Mouse (Mus musculus): ENCODE data around the gene Ism1. TPM values are rescaled to one million over a fixed set of nuclear protein-coding genes. Genes with fewer than 3 reads are reported as not detected.

The Ism1 gene
- polyA plus RNA-seq, 1 experiment from 2014 or later: 2.6 TPM

DNA sequence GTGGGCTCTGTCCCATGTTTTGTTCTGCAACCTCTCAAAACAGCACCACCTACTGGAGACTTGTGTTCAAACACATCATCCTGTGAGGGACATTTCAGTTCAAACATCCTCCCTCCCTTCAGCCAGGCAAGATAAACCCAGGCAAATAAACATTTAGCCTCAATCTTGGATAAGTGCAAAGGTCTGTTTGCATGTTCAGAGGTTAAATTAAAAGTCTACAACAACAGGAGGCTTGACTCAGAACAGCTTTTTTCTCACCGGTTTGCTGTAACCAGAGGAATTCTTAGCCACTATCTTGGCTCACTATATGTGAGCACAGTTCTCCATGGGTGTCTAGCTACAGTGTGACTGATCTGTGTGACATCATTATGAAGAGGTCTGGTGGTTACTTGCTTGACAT is 22.6 kb downstream of the Ism1 start:
- no peak overlapping the region for H3K4me3 ChIP-seq (ENCODE audit: low read depth, low read length)
- no peaks in the 10 kb centered on the region for H3K36me3 ChIP-seq (ENCODE audit: control insufficient read depth, insufficient read depth, low read length)
- no peak overlapping the region for H3K4me2 ChIP-seq (ENCODE audit: low read depth)
- H3K27me3 ChIP-seq (ENCODE audit: control insufficient read depth, insufficient read depth, low read length): no peaks in the 10 kb centered on the region
- no peaks in the 10 kb centered on the region for H3K4me1 ChIP-seq (ENCODE audit: control insufficient read depth, insufficient read depth, low read length)
- DNase-seq (ENCODE audit: low spot score) (no peak), ATAC-seq (ENCODE audit: insufficient read depth, low FRiP score, low TSS enrichment) (no peak)
- H3K9me3 ChIP-seq (ENCODE audit: control insufficient read depth, low read length): no peaks in the 10 kb centered on the region
- no peak overlapping the region for H3K9ac ChIP-seq (ENCODE audit: low read length)
- WGBS: 97% methylated on average over 1 of the region's 1 CpGs
- H3K27ac ChIP-seq (ENCODE audit: low read depth, low read length): no peak overlapping the region

DNA sequence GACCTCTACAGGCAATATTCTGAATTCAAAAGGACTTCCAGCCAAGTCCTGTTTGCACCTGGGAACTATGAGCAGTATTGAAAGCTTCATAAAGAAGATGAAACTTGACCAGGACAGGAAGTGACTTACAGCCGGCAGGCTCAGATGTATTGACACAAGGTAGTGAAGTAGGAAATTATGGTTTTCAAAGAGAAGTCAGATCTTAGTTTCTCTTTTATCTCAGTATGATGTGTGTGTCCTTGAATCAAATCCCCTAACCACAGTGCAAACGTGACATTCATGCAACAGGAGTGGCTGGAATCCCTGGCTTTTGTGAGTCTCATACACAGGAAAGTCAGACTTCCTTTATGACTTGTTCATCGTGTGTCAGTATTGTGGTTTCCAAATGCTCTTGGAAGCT is 27.0 kb downstream of the Ism1 start:
- Histone ChIP-seq H3K9ac (ENCODE audit: low read length) (no peak overlapping the region), H3K27me3 (ENCODE audit: control insufficient read depth, insufficient read depth, low read length) (no peaks in the 10 kb centered on the region), H3K4me3 (ENCODE audit: low read depth, low read length) (no peak overlapping the region), H3K9me3 (ENCODE audit: control insufficient read depth, low read length) (no peaks in the 10 kb centered on the region), H3K36me3 (ENCODE audit: control insufficient read depth, insufficient read depth, low read length) (no peaks in the 10 kb centered on the region), H3K27ac (ENCODE audit: low read depth, low read length) (no peak overlapping the region), H3K4me2 (ENCODE audit: low read depth) (no peak overlapping the region), H3K4me1 (ENCODE audit: control insufficient read depth, insufficient read depth, low read length) (no peaks in the 10 kb centered on the region)
- 73% methylated on average over 3 of the region's 3 CpGs for WGBS
- DNase-seq (ENCODE audit: low spot score) (no peak), ATAC-seq (ENCODE audit: insufficient read depth, low FRiP score, low TSS enrichment) (no peak)

DNA sequence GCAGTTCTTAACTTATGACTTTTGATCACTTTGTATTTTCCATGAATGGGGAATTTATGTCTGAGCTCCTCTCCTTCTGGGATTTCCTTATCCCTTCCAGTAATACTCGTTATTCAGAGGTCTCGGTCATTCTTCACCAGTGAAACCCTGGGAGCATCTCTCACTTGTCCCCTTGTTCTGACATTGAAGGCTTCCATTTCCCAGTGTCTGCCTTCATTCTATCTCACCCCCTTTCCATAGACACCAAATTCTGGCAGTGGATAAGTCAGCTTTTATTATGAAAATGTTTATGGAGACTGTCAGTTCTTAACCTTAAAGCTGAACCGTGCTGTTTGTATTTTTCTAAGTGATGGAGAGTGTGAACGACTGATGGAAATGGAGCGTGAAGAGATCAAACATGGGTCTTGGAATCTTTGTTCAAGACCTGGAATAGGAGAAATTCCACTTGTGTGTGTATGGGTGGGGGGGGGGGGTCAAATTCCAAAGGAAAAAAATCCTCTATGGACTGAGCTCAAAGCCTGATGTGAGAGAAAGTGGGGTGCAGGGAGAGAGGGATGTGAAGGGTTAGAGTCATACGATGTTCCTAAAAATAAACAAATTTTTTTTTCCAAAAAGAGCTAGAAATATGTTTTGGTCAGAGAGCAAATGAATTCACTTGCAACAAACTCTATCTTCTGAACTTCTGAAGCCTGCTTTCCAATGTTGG is 30.4 kb downstream of the Ism1 start:
- Histone ChIP-seq H3K27ac (ENCODE audit: low read depth, low read length) (no peak overlapping the region), H3K4me3 (ENCODE audit: low read depth, low read length) (no peak overlapping the region), H3K36me3 (ENCODE audit: control insufficient read depth, insufficient read depth, low read length) (no peaks in the 10 kb centered on the region), H3K9me3 (ENCODE audit: control insufficient read depth, low read length) (no peaks in the 10 kb centered on the region), H3K9ac (ENCODE audit: low read length) (no peak overlapping the region), H3K27me3 (ENCODE audit: control insufficient read depth, insufficient read depth, low read length) (no peaks in the 10 kb centered on the region), H3K4me2 (ENCODE audit: low read depth) (no peak overlapping the region), H3K4me1 (ENCODE audit: control insufficient read depth, insufficient read depth, low read length) (peaks cover 3% of the 10 kb centered on the region; the same call in 1 of the 2 replicates)
- no peak for ATAC-seq (ENCODE audit: insufficient read depth, low FRiP score, low TSS enrichment)
- no peak for DNase-seq (ENCODE audit: low spot score)
- 66% methylated on average over 6 of the region's 6 CpGs for WGBS

DNA sequence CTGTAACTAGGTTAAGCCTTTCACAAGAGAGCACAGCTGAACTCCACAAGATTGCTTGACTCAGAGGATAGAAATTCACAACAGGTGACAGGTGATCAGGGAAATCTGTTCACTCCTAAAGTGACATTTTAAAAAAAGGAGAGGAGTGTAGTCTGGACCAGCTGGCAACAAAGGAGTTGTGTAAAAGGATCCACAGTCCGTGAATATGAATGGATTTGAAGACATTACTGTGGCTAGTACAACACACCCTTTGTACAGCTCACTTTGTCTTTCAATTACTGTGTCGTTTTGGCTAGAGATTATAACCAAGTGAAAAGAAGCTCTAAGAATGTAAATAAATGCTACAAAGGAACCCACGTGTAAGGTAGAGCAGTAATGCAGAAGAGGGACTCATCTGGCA is 33.7 kb downstream of the Ism1 start:
- no peaks in the 10 kb centered on the region for H3K36me3 ChIP-seq (ENCODE audit: control insufficient read depth, insufficient read depth, low read length)
- H3K27ac ChIP-seq (ENCODE audit: low read depth, low read length): no peak overlapping the region
- no peak overlapping the region for H3K4me3 ChIP-seq (ENCODE audit: low read depth, low read length)
- no peak for DNase-seq (ENCODE audit: low spot score)
- H3K9me3 ChIP-seq (ENCODE audit: control insufficient read depth, low read length): no peaks in the 10 kb centered on the region
- H3K4me1 ChIP-seq (ENCODE audit: control insufficient read depth, insufficient read depth, low read length): peaks cover 3% of the 10 kb centered on the region; the same call in 1 of the 2 replicates
- WGBS: 44% methylated on average over 3 of the region's 3 CpGs
- no peak overlapping the region for H3K9ac ChIP-seq (ENCODE audit: low read length)
- no peaks in the 10 kb centered on the region for H3K27me3 ChIP-seq (ENCODE audit: control insufficient read depth, insufficient read depth, low read length)
- no peak overlapping the region for H3K4me2 ChIP-seq (ENCODE audit: low read depth)
- no peak for ATAC-seq (ENCODE audit: insufficient read depth, low FRiP score, low TSS enrichment)

DNA sequence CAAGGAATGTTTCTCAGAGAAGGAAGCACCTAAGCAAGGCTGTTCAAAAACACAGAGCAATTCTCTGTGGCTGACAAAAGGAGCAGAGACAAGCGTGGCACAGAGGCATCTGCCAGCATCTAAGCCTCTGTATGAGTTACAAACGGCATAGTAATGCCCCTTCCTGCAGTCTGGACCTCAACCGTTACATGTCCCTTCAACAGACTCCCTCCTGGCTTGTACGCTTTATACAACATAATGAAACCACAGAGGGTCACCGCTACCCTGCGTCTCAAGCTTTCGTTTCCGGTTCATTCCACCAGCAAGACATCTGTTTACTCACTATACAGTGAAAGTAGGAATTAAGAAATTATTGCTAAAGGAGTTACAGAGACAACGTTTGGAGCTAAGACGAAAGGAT is 34.1 kb downstream of the Ism1 start:
- WGBS: 80% methylated on average over 10 of the region's 10 CpGs
- no peak overlapping the region for H3K4me3 ChIP-seq (ENCODE audit: low read depth, low read length)
- H3K27ac ChIP-seq (ENCODE audit: low read depth, low read length): no peak overlapping the region
- H3K4me2 ChIP-seq (ENCODE audit: low read depth): no peak overlapping the region
- no peak for DNase-seq (ENCODE audit: low spot score)
- H3K27me3 ChIP-seq (ENCODE audit: control insufficient read depth, insufficient read depth, low read length): no peaks in the 10 kb centered on the region
- no peak for ATAC-seq (ENCODE audit: insufficient read depth, low FRiP score, low TSS enrichment)
- H3K9ac ChIP-seq (ENCODE audit: low read length): no peak overlapping the region
- H3K4me1 ChIP-seq (ENCODE audit: control insufficient read depth, insufficient read depth, low read length): peaks cover 3% of the 10 kb centered on the region; the same call in 1 of the 2 replicates
- no peaks in the 10 kb centered on the region for H3K36me3 ChIP-seq (ENCODE audit: control insufficient read depth, insufficient read depth, low read length)
- no peaks in the 10 kb centered on the region for H3K9me3 ChIP-seq (ENCODE audit: control insufficient read depth, low read length)

DNA sequence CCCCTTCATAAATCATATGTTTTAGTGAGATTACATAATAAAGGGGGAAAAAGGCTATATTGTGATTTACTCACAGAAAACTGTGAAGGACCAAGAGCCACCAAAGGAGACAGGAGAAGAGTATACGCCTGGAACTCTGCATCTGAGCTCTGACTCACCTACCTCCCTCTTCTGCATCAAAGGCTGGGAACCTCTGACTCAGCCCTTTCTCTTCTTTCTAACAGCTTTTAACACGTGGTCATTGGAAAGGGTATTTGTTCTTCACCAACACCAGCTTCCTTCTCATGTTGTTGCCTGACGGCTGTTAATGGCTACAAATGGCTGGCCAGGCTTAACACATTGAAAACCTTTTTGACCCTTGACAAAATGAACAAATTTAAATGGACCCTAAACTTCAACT is 36.2 kb downstream of the Ism1 start:
- DNase-seq (ENCODE audit: low spot score): no peak
- Histone ChIP-seq H3K4me3 (ENCODE audit: low read depth, low read length) (no peak overlapping the region), H3K4me1 (ENCODE audit: control insufficient read depth, insufficient read depth, low read length) (peaks cover 3% of the 10 kb centered on the region; the same call in 1 of the 2 replicates), H3K36me3 (ENCODE audit: control insufficient read depth, insufficient read depth, low read length) (no peaks in the 10 kb centered on the region), H3K9ac (ENCODE audit: low read length) (no peak overlapping the region), H3K27ac (ENCODE audit: low read depth, low read length) (no peak overlapping the region), H3K27me3 (ENCODE audit: control insufficient read depth, insufficient read depth, low read length) (no peaks in the 10 kb centered on the region), H3K9me3 (ENCODE audit: control insufficient read depth, low read length) (no peaks in the 10 kb centered on the region), H3K4me2 (ENCODE audit: low read depth) (no peak overlapping the region)
- WGBS: 70% methylated on average over 3 of the region's 3 CpGs
- ATAC-seq (ENCODE audit: insufficient read depth, low FRiP score, low TSS enrichment): no peak

DNA sequence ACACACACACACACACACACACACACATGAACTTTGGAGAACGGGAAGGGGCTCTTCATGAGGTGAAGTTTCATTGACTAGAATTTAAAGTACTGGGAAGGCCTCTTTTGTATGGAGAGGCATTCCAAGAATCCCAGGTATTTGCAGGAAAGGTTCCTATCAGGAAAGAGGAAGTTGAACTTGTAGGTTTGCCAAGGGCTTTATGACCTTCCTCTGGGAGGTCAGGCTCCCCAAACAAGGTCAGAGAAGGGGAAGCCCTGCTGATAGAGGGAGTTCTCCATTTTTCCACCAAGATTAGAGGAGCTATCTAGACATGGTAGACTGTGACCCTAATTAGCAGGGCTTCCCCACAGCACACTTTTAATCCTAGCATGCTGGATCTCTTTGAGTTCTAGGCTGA is 39.8 kb downstream of the Ism1 start:
- no peak overlapping the region for H3K9ac ChIP-seq (ENCODE audit: low read length)
- no peak overlapping the region for H3K4me2 ChIP-seq (ENCODE audit: low read depth)
- H3K4me3 ChIP-seq (ENCODE audit: low read depth, low read length): no peak overlapping the region
- WGBS: 86% methylated on average over 1 of the region's 1 CpGs
- DNase-seq (ENCODE audit: low spot score) (no peak), ATAC-seq (ENCODE audit: insufficient read depth, low FRiP score, low TSS enrichment) (no peak)
- H3K9me3 ChIP-seq (ENCODE audit: control insufficient read depth, low read length): no peaks in the 10 kb centered on the region
- H3K4me1 ChIP-seq (ENCODE audit: control insufficient read depth, insufficient read depth, low read length): no peaks in the 10 kb centered on the region
- H3K27me3 ChIP-seq (ENCODE audit: control insufficient read depth, insufficient read depth, low read length): no peaks in the 10 kb centered on the region
- H3K36me3 ChIP-seq (ENCODE audit: control insufficient read depth, insufficient read depth, low read length): no peaks in the 10 kb centered on the region
- H3K27ac ChIP-seq (ENCODE audit: low read depth, low read length): no peak overlapping the region

DNA sequence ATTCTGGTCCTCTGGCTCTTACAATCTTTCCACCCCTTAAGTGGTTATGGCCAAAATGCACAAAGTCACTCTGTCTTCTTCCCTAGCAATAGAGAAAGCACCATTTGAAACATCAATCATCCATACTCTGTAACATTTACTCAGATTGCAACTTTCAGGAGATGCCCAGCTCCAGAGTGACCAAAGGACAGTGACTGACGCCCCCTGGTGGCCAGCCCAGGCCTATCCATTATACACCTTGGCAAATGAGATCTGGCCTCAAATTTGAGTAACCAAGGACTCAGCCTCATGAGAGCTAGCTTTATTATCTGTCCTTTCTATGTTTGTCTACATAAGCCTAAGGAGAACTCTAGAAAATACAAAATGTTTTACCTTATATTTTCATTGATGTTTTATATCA is 44.7 kb downstream of the Ism1 start:
- Histone ChIP-seq H3K9ac (ENCODE audit: low read length) (no peak overlapping the region), H3K36me3 (ENCODE audit: control insufficient read depth, insufficient read depth, low read length) (no peaks in the 10 kb centered on the region), H3K27me3 (ENCODE audit: control insufficient read depth, insufficient read depth, low read length) (no peaks in the 10 kb centered on the region), H3K4me2 (ENCODE audit: low read depth) (no peak overlapping the region), H3K27ac (ENCODE audit: low read depth, low read length) (no peak overlapping the region), H3K4me1 (ENCODE audit: control insufficient read depth, insufficient read depth, low read length) (no peaks in the 10 kb centered on the region), H3K4me3 (ENCODE audit: low read depth, low read length) (no peak overlapping the region), H3K9me3 (ENCODE audit: control insufficient read depth, low read length) (no peaks in the 10 kb centered on the region)
- peak; percentile 35 for DNase-seq (ENCODE audit: low spot score)
- ATAC-seq (ENCODE audit: insufficient read depth, low FRiP score, low TSS enrichment): peak; percentile 72
- 0% methylated on average over 1 of the region's 1 CpGs for WGBS

DNA sequence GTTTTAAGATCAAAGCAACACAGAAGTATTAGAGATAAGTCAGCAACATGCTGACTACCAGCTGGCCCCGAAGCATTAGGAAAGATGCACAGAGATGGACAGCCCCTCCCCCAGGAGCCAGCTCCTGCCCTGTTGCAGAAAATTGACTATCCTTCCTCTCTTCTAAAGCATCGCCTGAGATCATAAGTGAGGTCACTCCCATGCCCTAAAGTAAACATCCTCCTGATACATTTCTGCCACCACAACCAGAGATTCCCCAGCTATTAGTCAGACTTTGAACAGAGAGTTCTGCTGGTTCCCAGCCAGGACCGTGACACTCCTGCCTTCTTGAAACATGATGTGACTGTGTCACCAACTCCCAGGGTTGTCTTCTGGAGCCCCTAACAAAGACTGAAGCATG is 45.3 kb downstream of the Ism1 start:
- no peak for ATAC-seq (ENCODE audit: insufficient read depth, low FRiP score, low TSS enrichment)

More for the DNA sequence above, 45.3 kb downstream of the Ism1 start:
- H3K4me3 ChIP-seq (ENCODE audit: low read depth, low read length): no peak overlapping the region
- no peak overlapping the region for H3K27ac ChIP-seq (ENCODE audit: low read depth, low read length)
- H3K9me3 ChIP-seq (ENCODE audit: control insufficient read depth, low read length): no peaks in the 10 kb centered on the region
- H3K27me3 ChIP-seq (ENCODE audit: control insufficient read depth, insufficient read depth, low read length): no peaks in the 10 kb centered on the region
- no peak for DNase-seq (ENCODE audit: low spot score)
- 59% methylated on average over 3 of the region's 3 CpGs for WGBS
- no peak overlapping the region for H3K4me2 ChIP-seq (ENCODE audit: low read depth)
- H3K4me1 ChIP-seq (ENCODE audit: control insufficient read depth, insufficient read depth, low read length): no peaks in the 10 kb centered on the region
- no peaks in the 10 kb centered on the region for H3K36me3 ChIP-seq (ENCODE audit: control insufficient read depth, insufficient read depth, low read length)
- H3K9ac ChIP-seq (ENCODE audit: low read length): no peak overlapping the region; the same call in 1 of the 2 replicates

Measured in neural tube, embryonic 11.5 days (tissue).